Mouse (Mus musculus) erythroblast, embryonic 14.5 days (primary cell): Measurements from ENCODE around the gene P2rx7.

Source experiments
- GATA1 ChIP-seq: IDR thresholded peaks from 2 replicates; pipeline ENCODE4 v1.6.1; 2012; ENCODE audit warnings: low read length, inconsistent platforms, mixed read lengths
- TAL1 ChIP-seq: IDR thresholded peaks from 3 replicates; pipeline ENCODE4 v1.6.1; 2012; ENCODE audit warnings: low read length, inconsistent platforms, mixed read lengths

GRCm38 (mm10) chr5:122703574-122703973, 59.9 kb downstream of the P2rx7 start:
- TF ChIP-seq TAL1 (no peak), GATA1 (no peak)
